Mouse (Mus musculus) c-Kit-positive CD71-positive TER-119-positive erythroid progenitor cells, embryonic 14.5 days (primary cell): Measurements from ENCODE around the gene Fam83d.
"Not testable (repeated sequence)": the region's sequence is repeated elsewhere in the genome, so short reads cannot be mapped to it uniquely, and the experiment has no call there.

Experiments used
- DNase-seq: peaks from one replicate; pipeline ENCODE4 v3.0.0-alpha.2; 2013; ENCODE audit warnings: low spot score

Fam83d gene

DNA sequence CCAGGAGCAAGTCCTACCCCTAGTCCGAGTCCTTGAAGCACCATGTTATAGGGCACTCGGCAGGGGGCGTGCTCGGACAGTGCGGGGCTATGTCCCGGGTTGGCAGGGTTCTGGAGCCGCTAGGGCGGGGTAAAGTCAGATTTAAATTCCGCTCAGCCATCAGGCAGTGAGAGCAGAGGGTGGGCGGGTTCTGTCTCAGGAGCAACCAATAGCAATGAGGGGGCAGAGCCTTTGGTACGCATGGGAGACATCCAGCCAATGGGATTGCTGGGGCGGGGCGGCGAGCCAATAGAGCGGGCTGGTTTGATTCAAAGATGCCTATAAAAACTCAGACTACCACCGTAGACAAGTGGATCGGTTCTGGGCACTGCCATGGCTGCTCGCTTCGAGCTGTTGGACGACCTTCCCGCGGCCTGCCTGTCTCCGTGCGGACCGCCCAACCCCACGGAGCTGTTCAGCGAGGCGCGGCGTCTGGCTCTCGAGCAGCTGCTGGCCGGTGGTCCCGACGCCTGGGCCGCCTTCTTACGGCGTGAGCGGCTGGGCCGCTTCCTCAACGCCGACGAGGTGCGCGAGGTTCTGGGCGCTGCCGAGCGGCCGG is at the start of gene Fam83d:
Fam83d (plus strand) TSS at position 352 of the 598 bp plus-strand sequence.
- DNase-seq = peak; percentile 95

DNA sequence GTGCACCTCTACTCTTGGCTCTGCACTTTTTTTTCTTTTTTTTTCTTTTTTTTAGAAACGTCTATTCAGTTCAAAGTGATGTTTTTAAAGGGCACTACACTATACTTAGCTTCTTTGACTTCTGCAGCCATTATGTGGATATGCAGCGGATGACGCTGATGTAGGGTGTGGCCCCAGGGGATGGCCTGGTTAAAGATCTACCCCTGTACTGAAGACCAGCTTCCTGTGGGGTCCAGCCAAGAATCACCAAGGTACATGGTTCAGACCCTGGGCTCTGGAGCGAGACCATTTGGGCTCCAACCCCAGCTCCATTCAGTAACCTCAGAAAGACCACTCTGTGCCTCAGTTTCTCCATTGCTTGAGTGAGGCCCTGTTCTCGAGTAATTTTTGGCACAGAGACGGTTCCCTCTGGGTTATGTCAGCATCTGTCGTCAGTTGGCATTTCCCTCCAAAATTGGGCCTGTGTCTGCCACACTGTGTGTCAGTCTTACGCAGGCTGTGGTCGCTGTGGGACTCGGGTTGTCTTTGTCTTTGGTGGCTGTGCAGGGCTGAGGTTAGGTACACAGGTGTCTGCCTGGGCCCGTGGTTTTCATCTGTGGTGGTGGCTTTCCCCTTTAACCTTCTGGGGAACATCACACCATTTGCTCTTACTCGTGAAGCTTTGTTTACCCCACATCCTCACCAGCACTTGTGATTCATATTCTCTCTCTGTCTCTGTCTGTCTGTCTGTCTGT is 48.9 kb upstream of the Fam83d start:
- DNase-seq = no peak

DNA sequence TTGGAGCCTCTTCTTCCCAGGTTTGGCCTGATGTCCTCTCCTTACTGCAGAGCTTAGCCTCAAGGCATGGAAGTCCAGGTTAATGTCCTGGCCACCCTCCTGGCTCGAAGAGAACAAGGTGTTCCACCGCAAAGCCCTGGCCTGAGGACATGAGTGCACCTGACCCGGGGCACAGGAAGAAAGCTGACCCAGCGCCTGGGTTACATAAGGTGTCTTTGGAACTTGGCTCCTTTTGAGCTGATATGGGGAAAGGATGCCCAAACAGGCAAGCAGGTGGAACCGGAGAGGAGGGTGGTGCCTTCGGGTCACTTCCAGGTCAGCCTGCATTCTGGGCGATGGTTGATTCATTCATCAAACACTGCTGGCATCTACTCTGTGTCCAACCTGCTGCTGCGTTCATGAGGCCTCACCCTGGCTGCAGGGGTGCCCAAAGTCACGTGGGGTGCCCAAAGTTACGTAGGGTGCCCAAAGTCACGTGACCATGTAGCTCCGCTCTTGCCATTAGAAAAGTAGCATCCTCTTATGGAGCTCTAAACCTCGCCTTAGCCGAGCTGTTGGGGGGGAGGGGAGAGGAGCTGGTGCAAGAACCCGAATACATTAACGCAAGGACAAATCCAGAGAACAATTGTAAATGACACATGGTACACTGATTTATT is 47.0 kb upstream of the Fam83d start:
- no peak for DNase-seq

DNA sequence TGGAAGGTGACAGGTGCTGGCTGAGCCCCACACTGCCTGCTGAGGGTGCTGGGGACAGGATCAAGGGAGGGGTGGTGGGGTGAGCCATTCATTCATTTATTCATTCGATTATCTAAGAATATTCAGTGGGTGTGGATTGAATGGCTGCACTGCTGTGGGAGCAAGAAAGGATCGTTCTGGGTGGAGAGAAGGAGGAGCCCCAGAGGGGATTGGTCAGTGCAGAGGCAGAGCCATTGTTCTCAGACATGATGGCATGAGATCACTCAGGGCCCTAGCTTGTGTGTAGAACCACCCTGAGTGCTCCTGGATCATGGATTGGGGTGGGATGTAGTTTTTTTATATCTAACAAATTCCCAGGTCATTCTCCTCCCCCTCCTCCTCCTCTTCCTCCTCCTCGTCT is 46.4 kb upstream of the Fam83d start:
- no peak for DNase-seq

DNA sequence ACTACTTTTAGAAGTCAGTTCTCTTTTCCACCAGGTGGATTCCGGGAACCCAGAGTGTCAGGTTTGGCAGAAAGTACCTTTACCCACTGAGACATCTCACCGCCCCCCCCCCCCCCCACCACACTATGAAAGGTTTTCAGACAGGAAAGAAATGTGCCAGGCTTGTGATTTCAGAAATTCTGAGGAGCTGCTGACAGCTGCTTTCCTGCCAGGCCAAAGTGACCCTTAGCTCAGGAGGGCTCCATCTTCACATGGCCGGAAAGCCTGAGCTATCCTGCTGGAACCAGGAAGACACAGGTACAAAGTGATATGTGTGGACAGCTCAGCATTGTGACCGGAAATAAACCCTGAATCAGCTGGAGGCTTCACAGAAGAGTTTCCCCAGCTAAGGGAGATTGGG is 45.8 kb upstream of the Fam83d start:
- no peak for DNase-seq

DNA sequence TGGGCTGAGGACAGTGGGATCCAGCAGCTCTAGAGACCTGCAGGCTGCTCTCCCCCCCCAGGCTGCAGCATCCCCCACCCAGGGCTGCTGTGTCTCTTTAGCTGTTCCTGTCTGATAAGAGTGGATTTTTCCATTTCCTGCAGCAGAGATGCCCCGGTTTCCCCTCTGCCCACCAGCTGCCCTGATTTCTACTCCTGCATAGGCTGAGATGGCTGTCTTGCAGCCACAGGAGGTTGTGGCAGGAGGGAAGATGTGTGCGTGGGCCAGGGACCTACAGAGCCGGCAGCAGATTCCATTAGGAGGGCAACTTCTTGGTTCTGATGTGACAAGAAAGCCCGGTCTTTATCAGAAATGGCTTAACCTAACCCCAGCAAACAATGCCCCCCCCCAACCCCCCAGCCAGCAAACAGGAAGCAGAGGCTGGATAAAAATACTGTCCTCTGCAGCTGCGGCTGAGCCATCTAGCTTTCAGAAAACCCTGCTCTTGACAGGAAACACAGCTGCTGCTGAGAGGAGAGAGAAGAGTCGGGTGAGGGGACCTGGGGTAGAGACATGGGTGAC is 44.8 kb upstream of the Fam83d start:
- DNase-seq = no peak

DNA sequence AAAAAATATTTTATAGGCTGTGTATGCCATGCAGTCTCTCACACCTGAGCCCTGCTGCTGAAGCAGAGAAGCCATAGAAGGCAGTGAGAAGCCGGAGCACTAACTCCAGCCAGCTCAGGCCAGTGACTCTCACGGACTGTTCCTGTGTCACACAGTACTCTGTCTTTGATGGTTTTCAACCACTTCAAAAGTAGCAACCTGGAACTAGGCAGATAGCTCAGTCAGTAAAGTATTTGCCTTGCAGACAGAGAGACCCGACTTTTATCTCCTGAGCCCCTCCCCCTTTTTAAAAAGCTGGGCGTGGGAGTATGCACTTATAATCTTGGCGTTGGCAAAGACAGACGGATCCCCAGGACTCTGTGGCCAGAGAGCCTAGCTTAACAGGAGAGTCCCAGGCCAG is 44.1 kb upstream of the Fam83d start:
- DNase-seq = no peak

DNA sequence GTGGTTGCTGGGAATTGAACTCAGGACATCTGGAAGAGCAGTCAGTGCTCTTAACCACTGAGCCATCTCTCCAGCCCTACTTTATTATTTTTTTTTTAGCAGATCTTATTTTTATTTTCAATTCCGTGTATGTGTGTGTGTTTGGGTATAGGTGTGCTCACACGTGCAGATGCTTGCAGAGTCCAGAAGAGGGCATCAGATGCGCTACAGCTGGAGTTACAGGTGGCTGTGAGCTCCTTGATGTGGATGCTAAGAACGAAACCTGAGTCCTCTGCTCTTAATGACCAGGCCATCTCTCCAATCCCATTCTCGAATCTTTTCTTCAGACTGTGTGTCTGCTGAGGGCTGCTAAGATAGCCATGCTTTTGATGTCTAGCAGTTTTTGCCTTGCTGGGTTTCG is 41.6 kb upstream of the Fam83d start:
- DNase-seq = no peak

DNA sequence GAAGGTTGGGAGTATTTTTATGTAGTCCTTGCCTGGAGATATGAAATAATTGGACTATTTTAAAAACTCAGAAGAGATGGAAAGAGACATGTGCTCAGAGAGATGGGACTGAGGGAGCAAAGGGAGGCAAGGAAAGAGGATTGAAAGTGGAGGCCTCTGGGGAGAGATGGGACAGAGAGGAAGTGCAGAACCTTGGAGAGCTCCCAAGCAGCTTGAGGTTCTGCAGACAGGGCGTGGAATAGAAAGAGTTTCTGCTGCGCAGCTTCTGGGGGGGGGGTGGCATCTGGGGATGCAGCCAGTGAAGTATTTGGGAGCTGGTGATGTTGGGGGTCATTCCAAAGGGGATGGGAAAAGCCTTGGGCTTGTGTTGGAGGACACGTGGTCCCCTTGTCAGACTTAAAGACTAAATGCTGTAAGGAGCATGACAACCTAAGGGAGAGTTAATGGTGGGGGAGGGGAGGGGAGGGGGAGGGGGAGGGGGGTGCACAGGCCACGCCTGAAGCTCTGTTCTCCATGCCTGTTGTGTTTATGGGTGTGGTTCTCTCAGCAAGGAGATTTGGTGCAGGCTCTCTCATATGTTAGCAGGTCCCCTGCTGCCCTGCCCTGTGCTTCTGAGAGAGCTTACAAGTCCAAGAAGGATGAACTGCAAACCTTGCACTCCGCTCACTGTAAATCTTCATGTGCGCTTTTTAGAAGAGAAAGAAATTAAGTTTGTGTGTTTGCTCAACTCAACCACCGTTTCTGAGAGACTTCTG is 39.7 kb upstream of the Fam83d start:
- no peak for DNase-seq

DNA sequence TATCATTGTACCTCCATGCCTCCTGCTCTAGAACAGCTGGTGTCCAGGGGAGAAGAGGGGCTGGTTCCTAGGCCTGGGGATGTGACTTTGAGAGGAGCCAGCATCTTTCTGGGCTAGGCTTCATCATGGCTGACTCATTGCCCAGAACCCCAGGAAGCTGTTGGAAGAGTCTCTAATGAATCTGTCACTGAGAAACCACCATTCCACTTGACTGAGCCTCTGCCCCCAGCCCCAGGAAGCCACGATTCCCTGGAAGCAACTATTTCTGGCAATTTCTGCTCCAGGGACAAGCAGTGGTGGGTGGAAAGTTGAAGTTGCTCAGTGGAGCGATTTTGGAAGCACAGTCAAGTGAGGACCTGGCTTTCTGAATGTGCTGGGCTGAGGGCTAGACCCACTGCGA is 37.0 kb upstream of the Fam83d start:
- no peak for DNase-seq

DNA sequence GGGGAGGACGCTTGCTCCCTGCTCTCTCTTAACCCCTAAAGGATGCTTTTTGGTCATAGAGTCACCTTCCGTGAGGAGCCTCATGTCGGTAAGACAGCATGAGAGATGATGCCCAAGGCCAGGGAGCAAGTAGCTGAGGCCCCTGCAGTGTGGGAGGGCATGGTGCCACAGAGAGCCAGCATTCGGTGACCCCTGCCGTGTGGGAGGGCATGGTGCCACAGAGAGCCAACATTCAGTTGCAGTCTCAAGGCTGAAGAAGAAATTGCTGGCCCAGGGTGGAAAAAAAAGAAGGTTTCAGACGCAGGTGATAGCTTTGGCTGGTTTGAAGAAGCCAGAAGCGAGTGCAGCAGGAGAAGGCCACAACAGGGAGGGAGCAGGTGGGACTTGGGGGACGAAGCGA is 35.4 kb upstream of the Fam83d start:
- no peak for DNase-seq

DNA sequence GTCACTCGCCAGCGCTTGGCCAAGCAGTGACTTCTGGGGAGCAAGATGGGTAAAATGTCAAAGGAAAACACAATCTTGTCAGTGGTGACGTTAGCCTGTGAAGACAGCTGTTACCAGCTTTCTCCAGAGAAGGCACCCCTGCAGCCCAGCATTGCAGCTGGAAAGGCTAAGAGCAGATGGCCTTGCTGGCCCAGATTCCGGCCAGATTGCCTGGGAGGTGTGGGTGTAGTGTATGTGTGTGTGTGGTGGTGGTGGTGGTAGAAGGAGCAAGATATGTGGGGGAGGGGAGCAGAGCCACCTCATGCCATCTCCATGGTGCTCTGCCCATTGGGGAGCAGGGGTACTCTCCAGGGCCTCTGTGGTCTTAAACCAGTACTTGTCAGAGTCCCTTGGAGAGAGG is 34.8 kb upstream of the Fam83d start:
- no peak for DNase-seq

DNA sequence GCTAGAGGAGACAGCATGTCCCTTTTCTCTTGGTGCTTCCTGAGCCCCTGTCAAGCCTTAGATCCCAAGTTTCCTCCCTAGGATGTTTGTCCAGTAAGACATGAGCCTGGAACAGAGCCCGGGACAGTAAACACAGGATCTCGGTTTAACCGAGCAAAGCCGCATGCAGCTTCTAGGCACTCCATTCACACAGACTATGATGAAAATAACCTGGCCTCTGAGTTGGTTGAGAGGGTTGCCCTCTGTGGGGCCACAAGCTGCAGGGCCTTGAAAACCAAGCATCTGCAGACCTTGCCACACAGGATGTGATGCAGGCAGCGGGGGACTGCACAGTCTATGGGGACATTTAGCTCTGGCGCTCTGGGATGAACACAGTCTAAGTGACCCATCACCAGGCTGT is 34.0 kb upstream of the Fam83d start:
- no peak for DNase-seq

DNA sequence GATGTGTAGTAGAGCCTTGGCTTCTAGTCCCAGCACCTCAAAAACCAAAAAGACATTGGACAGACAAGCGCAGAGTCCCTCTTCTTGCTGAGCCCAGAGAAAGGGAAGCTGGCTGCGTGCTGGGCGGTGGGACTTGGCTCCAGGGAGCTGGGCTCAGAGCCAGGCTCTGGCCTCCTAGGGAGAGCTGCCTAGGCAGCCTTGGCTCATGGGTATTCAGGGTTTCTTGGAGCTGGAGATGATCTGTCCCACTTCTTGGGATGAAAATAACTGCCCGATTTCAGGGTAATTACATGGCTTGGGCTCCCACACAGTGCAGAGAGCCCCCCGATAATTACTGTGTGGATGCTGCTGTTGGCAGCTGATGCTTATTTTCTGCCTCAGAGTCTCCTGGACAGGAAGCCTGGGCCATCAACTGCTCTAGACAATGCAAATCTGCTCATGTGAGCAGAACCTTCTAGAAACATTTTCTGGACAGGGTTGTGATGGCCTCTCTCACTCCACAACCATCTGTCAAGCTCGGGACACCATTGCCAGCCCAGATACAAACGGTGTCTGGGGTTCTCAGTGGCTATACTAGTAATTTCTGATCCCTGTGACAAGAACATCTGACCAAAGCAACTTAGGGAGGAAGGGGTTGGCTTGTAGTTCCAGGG is 33.3 kb upstream of the Fam83d start:
- DNase-seq = no peak

DNA sequence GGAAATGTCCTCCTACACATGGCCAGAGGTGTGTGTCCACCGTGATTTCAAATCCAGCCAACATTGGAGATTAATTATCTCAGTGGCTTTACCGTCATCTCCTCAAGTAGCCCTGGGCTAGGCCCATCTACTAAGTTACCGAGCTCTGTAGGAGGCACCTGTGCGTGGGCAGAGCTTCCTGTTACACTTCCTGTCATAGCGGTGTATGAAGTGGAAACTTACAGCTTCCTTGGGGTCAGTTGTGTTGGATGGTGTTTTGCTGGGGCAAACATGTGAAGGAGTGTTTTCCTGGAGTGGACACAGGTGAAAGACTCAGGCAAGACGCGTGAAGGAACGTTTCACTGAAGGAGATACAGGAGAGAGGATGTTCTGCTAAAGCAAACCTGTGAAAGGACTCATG is 32.6 kb upstream of the Fam83d start:
- DNase-seq = no peak

DNA sequence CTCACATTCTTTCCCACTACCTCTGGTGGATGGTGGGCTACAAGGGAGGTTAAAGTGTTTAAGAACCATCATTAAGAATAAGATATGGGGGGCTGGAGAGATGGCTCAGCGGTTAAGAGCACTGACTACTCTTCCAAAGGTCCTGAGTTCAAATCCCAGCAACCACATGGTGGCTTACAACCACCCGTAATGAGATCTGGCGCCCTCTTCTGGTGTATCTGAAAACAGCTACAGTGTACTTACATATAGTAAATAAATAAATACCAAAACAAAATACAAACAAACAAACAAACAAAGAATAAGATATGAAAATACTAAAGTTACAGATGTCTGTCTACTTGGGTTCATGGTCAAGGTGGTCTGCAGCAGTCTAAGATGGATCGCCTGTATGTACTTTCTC is 31.6 kb upstream of the Fam83d start:
- DNase-seq = not testable (repeated sequence)

DNA sequence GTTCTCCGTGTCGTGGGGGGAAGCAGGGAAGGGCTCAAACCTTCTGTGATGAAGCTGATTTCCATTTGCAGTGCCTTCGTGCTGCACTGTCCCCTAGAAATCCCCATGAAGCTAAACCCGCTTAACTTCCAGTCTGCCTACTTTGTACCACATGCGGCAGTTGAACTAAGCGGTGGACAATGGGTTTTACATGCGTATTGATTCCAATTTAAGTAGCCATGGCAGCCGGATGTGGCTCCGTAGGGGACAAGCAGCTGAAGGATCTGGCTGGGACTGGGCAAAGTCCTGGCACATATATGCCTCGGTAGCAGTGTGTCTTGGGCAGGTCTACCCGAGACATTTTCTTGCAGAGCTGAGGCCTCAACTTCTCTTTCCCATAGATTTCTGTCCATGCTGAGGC is 29.3 kb upstream of the Fam83d start:
- no peak for DNase-seq

DNA sequence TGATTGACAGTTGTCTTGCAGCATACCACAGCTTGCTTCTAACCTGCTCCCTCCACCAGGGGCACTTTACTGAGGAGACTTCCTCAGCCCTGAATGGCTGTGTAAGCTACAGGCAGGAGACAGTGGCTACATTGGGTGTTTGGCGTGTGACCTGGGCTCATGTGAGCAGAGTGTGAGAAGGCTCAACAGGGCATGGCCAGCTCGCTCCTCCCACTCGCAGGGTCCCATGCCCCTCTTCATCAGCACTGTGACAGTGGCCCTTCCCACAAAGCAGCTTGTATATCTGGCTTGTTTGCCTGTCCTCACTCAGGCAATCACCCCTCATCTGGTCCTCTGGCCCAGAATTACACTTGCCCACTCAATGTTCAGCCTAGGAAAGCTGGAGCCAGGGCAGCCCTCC is 28.8 kb upstream of the Fam83d start:
- no peak for DNase-seq

DNA sequence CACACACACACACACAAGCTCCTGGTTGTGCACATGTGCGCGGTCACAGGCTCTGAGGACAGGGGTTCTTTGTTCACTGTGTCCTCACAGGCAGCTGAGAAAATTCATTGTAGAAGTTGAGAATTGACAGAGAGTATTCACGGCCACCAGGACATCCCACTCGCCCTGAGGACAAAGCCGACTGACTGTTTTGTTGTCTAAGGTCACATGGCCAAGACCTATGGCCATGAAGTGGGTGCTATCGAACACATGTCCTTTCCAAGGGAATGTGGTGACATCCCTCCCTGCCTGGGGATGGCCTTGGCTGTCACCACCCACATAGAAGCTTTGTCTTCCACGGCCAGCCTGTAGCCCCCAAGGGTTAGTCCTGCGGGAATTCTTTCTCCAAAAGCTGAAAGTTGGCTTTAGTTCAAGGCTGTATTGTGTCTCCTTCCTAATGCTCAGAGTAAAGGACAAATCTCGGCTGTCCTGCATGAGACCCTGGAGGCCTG is 26.8 kb upstream of the Fam83d start:
- no peak for DNase-seq

DNA sequence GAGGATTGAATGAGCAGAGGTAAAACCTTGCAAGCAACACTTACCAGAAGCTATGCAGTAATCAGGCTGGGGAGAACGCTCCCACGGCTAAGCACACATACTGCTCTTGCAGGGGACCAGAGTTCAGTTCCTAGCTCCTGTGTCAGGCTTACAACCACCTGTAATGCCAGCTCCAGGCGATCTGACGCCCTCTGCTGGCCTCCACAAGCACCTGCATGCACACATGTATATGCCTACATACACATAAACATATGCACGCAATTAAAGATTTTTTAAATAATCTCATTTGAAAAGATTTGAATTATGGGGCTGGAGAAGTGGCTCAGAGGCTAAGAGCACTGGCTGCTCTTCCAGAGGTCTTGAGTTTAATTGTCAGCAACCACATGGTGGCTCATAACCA is 25.5 kb upstream of the Fam83d start:
- no peak for DNase-seq

DNA sequence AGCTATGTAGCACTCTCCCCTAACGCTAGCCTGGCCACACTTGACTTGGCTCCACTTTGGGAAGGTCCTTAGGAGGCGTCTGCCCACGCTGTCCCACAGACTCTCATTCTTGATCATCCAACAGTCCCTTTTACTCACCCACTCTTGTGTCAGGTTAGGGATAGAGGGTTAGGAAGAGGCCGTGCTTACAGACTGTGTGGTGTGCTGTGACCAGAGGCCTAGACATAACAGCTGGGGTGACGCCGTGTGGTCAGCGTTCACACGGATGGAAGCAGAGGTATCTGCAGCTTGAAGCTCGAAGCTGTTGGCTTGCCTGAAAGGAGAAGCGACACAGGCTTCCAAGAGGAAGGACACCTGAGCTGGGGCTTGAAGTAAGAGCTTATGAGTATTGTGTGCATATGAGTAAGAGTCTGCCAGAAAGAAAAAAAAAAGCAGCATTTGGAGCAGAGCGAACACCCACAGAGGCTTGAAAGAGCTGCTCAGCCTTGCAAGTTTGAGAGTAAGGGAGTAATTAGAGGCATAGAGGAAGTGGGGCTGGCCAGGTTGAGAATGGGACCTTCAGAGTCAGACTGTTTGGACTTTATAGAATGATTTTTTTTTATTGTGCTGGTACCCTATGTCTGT is 24.3 kb upstream of the Fam83d start:
- DNase-seq = no peak
